Mouse (Mus musculus) gastrocnemius, postnatal 4 days (tissue): ENCODE measurements at regions not wholly inside any gene's neighbourhood (a gene's known extent, or its start where the extent isn't known, plus 50 kb on each side); places are given as distances from the start of the nearest gene placed in this dataset.

Source experiments
- DNase-seq, 2 experiments: peaks; one replicate each; pipeline ENCODE4 v3.0.0; 2021 to 2022; ENCODE audit warnings: low spot score in 2 of 2, mixed read lengths in 2 of 2

DNA sequence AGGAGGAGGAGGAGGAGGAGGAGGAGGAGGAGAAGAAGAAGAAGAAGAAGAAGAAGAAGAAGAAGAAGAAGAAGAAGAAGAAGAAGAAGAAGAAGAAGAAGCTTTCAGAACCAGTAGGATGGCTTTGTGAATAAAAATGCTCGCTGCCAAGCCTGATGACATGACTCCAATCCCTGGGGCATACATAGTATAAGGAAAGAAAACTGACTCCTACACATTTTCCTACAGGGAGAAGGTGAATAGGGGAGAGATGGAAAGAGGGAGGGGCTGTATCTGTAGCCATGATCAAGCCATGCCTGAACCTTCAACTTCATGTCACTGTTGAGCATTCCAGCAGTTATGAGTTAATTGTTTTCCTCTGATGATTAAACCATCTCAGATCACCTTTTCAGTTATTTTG, 460.2 kb upstream of the Gm10131 start:
- no peak for DNase-seq

GRCm38 (mm10) chr8:34562278-34562677, 450.7 kb upstream of the Gm10131 start:
- DNase-seq = no peak

DNA sequence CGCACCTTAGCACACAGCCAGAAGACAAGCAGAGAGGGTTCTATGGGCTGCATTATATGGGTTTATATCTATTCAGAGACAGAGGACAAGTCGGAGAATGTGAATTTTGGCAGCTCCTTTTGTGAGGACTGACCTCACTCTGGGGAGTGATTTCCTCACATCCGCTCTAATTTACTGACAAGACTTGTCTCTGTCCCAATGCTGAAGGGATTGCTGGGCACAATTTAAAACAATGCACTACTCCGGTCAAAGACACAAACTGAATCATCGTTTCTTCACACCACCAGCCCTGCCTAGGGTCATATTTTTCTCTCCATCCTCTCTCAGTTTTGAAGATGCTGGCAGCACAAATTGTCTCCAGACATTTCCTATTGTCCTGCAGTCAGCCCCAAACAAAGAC, 438.2 kb upstream of the Gm10131 start:
- DNase-seq = no peak

GRCm38 (mm10) chr8:34546815-34547214, 435.3 kb upstream of the Gm10131 start:
- no peak for DNase-seq

DNA sequence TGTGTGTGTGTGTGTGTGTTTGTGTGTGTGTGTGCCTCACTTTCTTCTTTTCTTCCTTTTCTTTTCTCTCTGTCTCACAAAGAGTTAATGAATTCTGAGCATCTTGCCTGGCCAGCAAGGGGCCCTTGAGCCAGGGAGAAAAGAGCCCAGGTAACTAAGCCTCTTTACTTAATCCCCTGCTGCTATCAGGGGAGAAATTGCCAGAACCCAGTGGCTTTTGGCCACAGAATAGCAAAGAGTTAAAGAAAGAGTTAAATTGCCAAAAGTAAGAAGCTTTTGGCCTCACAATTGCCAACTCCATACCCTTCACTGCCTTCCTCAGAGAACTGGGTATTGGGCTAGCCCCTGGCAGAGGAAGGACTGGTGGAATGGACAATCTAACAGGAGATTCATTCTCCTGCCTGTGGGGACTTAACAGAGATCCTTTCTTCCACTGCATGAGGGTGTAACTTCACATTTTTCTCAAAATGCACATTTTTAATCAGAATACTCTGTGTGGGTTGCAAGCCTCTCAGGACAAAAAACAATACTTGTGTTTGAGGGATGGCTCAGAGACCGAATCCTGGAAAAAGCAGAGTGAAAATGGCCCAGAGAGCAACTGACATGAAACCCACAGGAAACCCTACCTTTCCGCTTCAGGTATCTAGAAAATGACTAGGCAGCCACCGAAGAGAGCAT, 431.0 kb upstream of the Gm10131 start:
- DNase-seq = no peak

DNA sequence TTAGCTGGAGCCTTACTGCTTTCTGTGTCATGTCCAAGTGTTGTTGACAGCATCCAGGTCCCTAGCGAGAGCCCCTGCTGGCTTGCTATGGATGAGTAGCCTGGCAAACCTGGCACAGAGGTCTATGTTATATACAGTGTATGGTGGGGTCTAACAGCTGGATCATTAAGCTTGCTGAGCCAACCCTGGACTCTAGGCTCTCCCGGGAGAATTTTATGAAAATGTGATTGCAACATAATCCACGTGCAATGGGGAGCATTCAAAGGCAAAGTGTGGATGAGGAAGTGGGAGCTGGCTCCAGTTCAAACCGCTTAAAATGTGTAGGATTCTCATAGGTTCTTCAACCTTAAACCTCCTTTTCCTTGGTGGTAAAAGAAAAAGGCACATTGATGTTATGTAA, 427.7 kb upstream of the Gm10131 start:
- no peak for DNase-seq

GRCm38 (mm10) chr8:34535434-34535833, 423.9 kb upstream of the Gm10131 start:
- DNase-seq = no peak

DNA sequence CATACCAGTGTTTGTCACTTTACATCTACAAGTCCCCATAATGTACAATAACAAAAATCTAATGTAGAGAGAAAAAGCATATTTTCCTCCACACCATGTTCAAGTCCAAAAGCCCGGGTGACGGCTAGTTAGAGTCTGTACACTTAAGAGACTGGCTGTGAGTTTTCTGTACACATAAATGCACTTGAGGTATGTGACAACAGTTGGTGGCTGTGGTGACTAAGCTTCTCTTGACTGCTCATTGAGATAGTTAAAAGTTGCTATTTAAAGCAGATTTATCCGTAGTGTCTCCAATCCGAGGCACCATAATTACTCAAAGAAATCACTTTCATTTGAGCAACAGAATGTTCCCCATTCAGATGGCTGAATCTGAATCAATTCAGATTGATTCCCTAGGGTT, 421.9 kb upstream of the Gm10131 start:
- DNase-seq = no peak

GRCm38 (mm10) chr8:34530896-34531679, 419.6 kb upstream of the Gm10131 start:
- DNase-seq = no peak

DNA sequence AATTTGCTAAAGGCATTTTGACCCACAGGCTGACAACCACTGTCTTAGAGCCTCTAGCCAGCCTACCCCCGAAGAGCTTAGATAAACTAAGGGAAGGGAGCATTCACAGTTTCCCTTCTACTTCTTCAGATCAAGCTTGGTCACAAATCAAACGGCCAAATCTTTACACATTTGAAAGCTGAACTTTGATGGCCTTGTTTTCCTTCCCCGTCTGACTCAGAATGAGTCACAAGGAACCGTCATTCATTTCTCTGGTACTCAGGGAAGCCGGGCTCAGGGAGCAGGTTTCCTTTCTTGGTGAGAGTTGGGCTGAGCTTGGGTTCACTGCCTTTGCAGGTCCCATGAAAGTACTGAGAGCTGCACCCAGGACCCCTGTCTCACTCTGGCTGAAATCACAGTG, 418.5 kb upstream of the Gm10131 start:
- DNase-seq = no peak

GRCm38 (mm10) chr8:34529452-34529851, 417.9 kb upstream of the Gm10131 start:
- DNase-seq = no peak

- no peak for DNase-seq
Measured at GRCm38 (mm10) chr8:34528213-34528612, 416.7 kb upstream of the Gm10131 start.

DNA sequence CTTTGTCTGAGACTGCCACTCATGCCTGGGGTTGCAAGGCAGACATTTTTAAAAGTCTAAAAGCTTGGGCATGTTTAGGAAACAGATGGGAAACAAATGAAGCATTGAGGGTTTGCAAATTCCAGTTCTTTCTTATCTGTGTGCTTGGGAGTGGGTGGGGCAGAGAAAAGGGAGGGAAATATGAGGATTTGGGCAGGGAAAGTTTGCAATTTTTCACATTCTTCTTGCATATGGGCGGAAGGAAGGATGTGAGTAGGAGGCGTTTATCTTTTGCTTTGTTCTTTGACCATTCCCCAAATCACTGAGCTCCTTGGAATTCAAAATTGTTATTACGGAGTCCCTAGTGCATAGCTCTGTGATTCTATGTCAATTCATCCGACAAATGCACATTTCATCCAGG, 413.7 kb upstream of the Gm10131 start:
- no peak for DNase-seq

- DNase-seq = no peak
Measured at GRCm38 (mm10) chr8:34523849-34524248, 412.3 kb upstream of the Gm10131 start.

DNA sequence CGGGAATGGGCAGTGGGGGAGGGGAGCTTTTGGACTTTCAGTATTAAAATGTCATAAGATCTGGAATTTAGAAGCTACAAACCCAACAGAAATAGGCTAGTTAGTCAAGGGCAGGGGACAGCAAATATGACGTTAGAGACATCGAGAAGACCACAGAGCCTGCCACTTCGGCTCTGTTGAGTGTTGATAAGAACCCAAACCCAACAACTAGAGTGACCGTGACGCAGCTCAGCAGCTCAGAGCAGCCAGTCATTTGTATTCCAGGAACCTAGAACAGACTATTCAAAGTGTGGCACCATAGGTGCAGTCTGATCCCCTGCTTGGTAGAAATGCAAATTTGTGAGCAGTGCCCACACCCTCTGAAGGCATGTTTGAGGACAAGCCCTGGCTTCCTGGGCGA, 409.8 kb upstream of the Gm10131 start:
- no peak for DNase-seq

DNA sequence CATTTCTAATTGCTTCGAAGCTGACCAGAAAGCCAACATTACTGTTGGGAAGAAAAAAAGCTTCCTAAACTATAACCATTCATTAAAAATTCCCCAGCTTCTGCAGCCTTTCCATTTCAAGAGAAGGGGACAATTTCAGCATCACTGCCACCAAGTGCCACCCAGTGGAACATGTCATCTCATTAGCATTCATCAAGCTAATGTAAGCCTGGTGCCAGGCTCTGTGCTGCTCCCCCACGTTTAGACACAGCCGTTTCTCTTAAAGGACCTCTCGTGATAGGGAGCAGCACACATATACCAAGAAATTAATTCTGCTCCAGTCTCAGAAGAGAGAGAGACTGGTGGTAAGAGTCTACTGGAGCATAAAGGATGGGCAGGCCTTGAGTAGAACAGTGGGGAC, 409.1 kb upstream of the Gm10131 start:
- no peak for DNase-seq

- DNase-seq = no peak
Measured at GRCm38 (mm10) chr8:34513459-34514090, 402.0 kb upstream of the Gm10131 start.

DNA sequence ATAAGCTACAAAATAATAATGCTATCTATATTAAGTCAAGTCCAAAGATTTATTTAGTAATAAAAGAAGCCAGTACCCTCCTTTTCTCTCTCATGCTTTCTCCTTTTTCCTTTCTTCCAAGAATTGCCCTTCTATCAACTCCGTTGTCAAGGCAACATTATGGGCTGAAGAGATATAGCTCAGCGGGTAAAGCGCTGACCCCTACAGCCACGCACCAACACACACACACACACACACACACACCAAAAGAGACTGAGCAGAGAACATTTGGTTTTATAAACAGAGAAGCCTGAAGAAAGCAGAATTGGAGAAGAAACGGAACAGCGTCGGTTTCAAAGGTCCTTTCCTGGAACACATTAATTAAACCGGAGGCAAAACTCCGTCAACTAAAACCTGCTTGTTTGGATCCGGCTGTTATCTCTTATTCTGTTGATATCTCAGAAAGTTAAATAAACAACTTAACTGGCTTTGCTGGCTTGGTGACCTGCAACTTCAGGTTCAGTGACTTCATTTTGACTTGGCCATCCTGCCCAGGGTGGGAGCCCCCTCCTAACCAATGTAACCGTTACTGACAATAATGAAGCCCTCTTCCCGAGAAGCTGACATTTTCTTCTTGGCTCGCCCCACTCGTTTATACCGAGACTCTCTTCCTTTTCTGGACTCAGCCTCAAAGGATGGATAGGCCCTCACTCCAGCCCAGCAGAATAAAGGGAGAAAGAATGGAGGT, 394.5 kb upstream of the Gm10131 start:
- DNase-seq = no peak

DNA sequence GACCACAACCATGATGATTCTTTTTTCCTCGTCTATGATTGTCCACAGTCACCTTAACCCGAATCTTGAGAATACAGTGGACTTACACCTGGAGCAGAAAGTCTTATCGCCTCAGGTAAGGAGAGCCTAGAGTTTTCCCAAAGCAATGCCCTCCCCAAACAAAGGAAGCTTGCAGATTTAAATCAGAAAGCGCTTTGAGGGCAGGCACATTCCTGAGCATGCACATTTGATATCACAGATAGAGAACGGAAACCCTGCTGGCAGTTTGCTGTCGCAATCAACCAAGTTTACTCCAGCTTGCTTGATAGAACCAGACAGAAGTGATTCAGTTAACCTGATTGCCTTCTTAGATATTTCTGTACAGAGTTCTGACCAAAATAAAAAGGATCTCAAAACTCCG, 393.6 kb upstream of the Gm10131 start:
- DNase-seq = no peak

DNA sequence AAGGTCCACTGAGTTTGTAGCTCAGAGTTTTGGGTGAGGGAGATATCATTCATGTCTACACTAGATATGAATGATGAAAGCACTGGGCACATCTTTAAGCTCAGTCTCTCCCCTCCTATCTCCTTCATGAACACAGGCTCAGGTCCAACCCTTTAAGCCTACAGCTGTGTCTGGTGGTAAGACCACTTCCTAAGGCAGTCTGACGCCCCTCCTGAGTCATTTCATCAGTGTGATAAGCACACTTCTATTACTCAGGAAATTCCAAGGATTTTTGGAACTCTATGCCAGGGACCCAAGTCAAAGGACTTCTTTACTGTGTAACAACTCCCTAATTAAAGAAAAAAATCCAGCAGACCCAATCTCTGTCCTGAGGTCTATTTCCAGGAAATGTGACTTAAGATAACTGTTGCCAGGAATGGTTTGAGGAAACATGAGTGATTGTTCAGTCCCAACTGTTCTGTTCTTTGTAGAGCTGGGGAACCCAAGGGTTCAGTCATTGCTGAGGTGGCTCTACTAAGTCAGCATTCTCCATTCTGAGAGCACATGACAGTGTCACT, 391.1 kb upstream of the Gm10131 start:
- no peak for DNase-seq

- no peak for DNase-seq
Measured at GRCm38 (mm10) chr8:34499196-34499595, 387.7 kb upstream of the Gm10131 start.
